Mouse (Mus musculus): ENCODE data around the gene Lctl.
A peak's percentile ranks its signal among the peaks of the same experiment; 100 is the strongest.

GRCm38 (mm10) chr9:64178610-64178973, 61.6 kb downstream of the Lctl start:
- TF ChIP-seq CTCF (IDR thresholded peaks at IDR 0.05; ENCODE audit: low read depth) (peak; percentile 8; the same call in 1 of the 2 replicates), EP300 (IDR thresholded peaks at IDR 0.05; ENCODE audit: low read depth) (no peak)

All from liver, embryonic 14.5 days (tissue).